Comparison of ENCODE assay signal across 26 mouse cellular contexts in genomic region chr3:85417663-85418062, GRCm38 (mm10).
"Had no signal": no experiment of that assay in that cellular context is flagged by ENCODE, and none has a peak within 500 bp of the region (broad histone marks: within the 10 kb centered on the region; RNA-seq: fewer than 3 reads in every experiment).

No protein-coding gene starts in this region.

- H3K4me3 ChIP-seq: gastrocnemius, adult 2 months; heart, adult 2 months; heart, embryonic 13.5 days; heart, embryonic 15.5 days; hindbrain, embryonic 10.5 days; hindbrain, embryonic 12.5 days; intestine, embryonic 15.5 days; layer of hippocampus, adult 2 months; left cerebral cortex, adult 2 months; limb, embryonic 10.5 days; limb, embryonic 12.5 days had no signal

- H3K4me2 ChIP-seq: heart, embryonic 11.5 days; heart, embryonic 13.5 days; heart, embryonic 15.5 days; hindbrain, embryonic 12.5 days; hindbrain, embryonic 14.5 days; intestine, embryonic 15.5 days; limb, embryonic 12.5 days had no signal

- H3K9ac ChIP-seq: heart, embryonic 13.5 days; heart, embryonic 15.5 days; hindbrain, embryonic 12.5 days; hindbrain, embryonic 14.5 days; intestine, embryonic 15.5 days; limb, embryonic 12.5 days had no signal

- ATAC-seq: hindbrain, embryonic 16.5 days; inflammation-experienced regulatory T-cells, adult 6 months; intestine, embryonic 15.5 days; intestine, postnatal 0 days had no signal

- H3K27me3 ChIP-seq: heart, embryonic 13.5 days; heart, embryonic 15.5 days; hindbrain, embryonic 12.5 days; intestine, embryonic 15.5 days; limb, embryonic 12.5 days had no signal

- H3K27ac ChIP-seq: gastrocnemius, adult 2 months; heart, adult 2 months; heart, embryonic 13.5 days; heart, embryonic 15.5 days; hindbrain, embryonic 10.5 days; hindbrain, embryonic 12.5 days; hindbrain, embryonic 14.5 days; intestine, embryonic 15.5 days; layer of hippocampus, adult 2 months; left cerebral cortex, adult 2 months; limb, embryonic 10.5 days; limb, embryonic 12.5 days had no signal

- H3K36me3 ChIP-seq: heart, embryonic 13.5 days; heart, embryonic 15.5 days; hindbrain, embryonic 10.5 days; hindbrain, embryonic 12.5 days; intestine, embryonic 15.5 days; limb, embryonic 10.5 days; limb, embryonic 12.5 days had no signal

- DNase-seq: gastrocnemius, adult 2 months; gastrocnemius, postnatal 10 days; gastrocnemius, postnatal 25 days; heart, adult 2 months; heart, postnatal 14 days; heart, postnatal 4 days; kidney, adult 18-20 months; kidney, adult 8-10 months; kidney, postnatal 10 days; kidney, postnatal 25 days; kidney, postnatal 4 days; liver had no signal

- H3K9me3 ChIP-seq: heart, embryonic 13.5 days; heart, embryonic 15.5 days; hindbrain, embryonic 10.5 days; hindbrain, embryonic 12.5 days; intestine, embryonic 15.5 days; limb, embryonic 10.5 days; limb, embryonic 12.5 days had no signal

- H3K4me1 ChIP-seq: heart, embryonic 13.5 days; heart, embryonic 15.5 days; hindbrain, embryonic 10.5 days; hindbrain, embryonic 12.5 days; intestine, embryonic 15.5 days; limb, embryonic 10.5 days; limb, embryonic 12.5 days had no signal
